Mouse (Mus musculus): ENCODE results near the gene Serpinb7. TPM values are rescaled to one million over a fixed set of nuclear protein-coding genes. Genes with fewer than 3 reads are reported as not detected.

Serpinb7 gene
- polyA plus RNA-seq, 1 experiment from 2014 or later, result not detected

DNA sequence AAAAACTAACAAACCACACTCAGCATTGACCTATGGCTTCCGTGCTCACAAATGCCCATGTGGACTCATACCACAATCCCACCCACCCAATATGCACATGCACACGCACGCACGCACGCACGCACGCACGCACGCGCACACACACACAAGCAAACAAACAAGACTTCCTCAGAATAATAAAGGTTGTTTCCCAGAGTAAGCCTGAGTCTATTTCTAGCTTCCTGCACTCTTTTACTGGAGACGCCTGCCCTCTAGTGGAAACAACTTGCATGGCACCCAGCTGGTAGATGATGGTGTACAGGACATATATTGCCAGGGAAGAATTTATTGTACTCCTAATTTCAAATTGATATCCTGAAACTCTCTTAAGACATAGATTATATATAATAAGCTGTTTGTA is 82.0 kb downstream of the Serpinb7 start:
- peak; percentile 90 for DNase-seq
- no peaks in the 10 kb centered on the region for H3K27me3 ChIP-seq (ENCODE audit: insufficient read depth, low read length)
- H3K9ac ChIP-seq, result no peak overlapping the region
- 20% methylated on average over 11 of the region's 11 CpGs for WGBS
- TF ChIP-seq CTCF (IDR thresholded peaks at IDR 0.05; ENCODE audit: low read depth), result peak; percentile 88
- no peaks in the 10 kb centered on the region for H3K9me3 ChIP-seq (ENCODE audit: low read depth, low read length)
- peak; percentile 80 for ATAC-seq (ENCODE audit: insufficient read depth)
- H3K4me3 ChIP-seq (ENCODE audit: low read depth, low read length), result no peak overlapping the region
- H3K4me1 ChIP-seq (ENCODE audit: insufficient read depth), result no peaks in the 10 kb centered on the region
- no peak overlapping the region for H3K27ac ChIP-seq (ENCODE audit: low read depth)
- H3K4me2 ChIP-seq, result peak overlapping the region; percentile 38; the same call in 1 of the 2 replicates
- no peaks in the 10 kb centered on the region for H3K36me3 ChIP-seq (ENCODE audit: insufficient read depth)

DNA sequence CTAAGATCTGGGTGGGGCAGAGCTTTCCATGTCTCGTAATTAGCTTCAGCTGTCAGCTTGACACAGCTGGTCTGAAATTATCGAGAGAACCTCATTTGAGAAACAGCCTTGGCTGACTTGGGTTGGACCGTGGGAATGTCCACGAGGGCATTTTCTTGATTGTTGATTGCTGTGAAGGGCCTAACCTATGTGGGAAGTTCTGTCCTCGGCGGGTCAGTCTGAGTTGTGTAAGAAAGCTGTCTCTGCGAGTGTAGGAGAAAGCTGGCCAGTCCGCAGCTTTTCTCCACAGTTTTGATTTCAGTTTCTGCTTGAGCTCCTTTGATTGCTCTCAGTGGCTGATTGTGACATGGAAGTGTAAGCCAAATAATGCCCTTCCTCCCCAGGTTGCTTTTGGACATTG is 90.1 kb downstream of the Serpinb7 start:
- Histone ChIP-seq H3K27me3 (ENCODE audit: insufficient read depth, low read length) (no peaks in the 10 kb centered on the region), H3K27ac (ENCODE audit: low read depth) (no peak overlapping the region), H3K9ac (no peak overlapping the region), H3K9me3 (ENCODE audit: low read depth, low read length) (no peaks in the 10 kb centered on the region), H3K4me1 (ENCODE audit: insufficient read depth) (no peaks in the 10 kb centered on the region), H3K4me2 (no peak overlapping the region), H3K4me3 (ENCODE audit: low read depth, low read length) (no peak overlapping the region), H3K36me3 (ENCODE audit: insufficient read depth) (no peaks in the 10 kb centered on the region)
- no peak for DNase-seq
- TF ChIP-seq CTCF (IDR thresholded peaks at IDR 0.05; ENCODE audit: low read depth), result no peak
- 63% methylated on average over 8 of the region's 8 CpGs for WGBS
- ATAC-seq (ENCODE audit: insufficient read depth), result no peak

DNA sequence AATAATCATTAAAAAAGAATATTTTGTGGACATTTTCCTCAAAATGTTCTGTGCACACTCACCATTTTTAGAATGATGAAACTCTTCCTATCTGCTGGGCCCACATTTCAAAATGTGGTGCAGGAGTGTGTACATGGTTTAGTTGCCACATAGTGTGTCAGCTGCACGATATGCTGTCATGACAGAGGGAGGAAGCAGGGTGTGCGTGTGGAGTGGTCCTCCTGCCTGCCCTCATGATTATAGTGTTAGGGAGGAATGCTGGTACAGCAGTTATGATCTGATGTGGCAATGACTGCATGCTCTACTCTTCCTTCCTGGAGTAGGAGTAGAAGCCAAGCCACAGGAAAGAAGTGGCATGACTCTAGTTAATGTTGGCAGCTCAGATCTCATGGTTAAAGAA is 97.3 kb downstream of the Serpinb7 start:
- Histone ChIP-seq H3K4me3 (ENCODE audit: low read depth, low read length) (no peak overlapping the region), H3K27ac (ENCODE audit: low read depth) (no peak overlapping the region), H3K9ac (no peak overlapping the region), H3K27me3 (ENCODE audit: insufficient read depth, low read length) (no peaks in the 10 kb centered on the region), H3K4me2 (no peak overlapping the region), H3K4me1 (ENCODE audit: insufficient read depth) (no peaks in the 10 kb centered on the region), H3K36me3 (ENCODE audit: insufficient read depth) (no peaks in the 10 kb centered on the region), H3K9me3 (ENCODE audit: low read depth, low read length) (no peaks in the 10 kb centered on the region)
- WGBS, result 48% methylated on average over 2 of the region's 2 CpGs
- peak; percentile 3 for DNase-seq
- no peak for ATAC-seq (ENCODE audit: insufficient read depth)
- TF ChIP-seq CTCF (IDR thresholded peaks at IDR 0.05; ENCODE audit: low read depth), result no peak

DNA sequence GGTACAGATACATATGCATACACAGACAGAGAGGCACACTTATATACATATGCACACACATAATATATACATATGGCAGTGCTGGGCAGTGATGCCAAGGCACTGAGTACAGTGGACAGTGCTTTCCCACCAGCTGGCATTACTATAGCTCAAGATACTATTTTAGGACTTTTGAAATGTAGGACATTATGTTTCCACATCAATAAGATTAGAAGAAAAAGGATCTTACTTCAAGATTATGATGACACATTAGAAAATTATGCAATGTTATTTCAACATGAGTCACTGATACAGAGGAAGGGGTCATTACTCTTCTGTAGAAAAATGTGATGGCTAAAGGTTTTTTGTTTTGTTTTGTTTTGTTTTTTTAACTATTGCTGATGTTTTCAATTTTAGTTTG is 102.6 kb downstream of the Serpinb7 start:
- DNase-seq (no peak), ATAC-seq (ENCODE audit: insufficient read depth) (no peak)
- H3K4me2 ChIP-seq, result no peak overlapping the region
- no peak overlapping the region for H3K4me3 ChIP-seq (ENCODE audit: low read depth, low read length)
- no peaks in the 10 kb centered on the region for H3K36me3 ChIP-seq (ENCODE audit: insufficient read depth)
- no peak for TF ChIP-seq CTCF (IDR thresholded peaks at IDR 0.05; ENCODE audit: low read depth)
- no peaks in the 10 kb centered on the region for H3K9me3 ChIP-seq (ENCODE audit: low read depth, low read length)
- H3K4me1 ChIP-seq (ENCODE audit: insufficient read depth), result no peaks in the 10 kb centered on the region
- H3K27me3 ChIP-seq (ENCODE audit: insufficient read depth, low read length), result no peaks in the 10 kb centered on the region
- no peak overlapping the region for H3K27ac ChIP-seq (ENCODE audit: low read depth)
- H3K9ac ChIP-seq, result no peak overlapping the region

Other genes starting within 250 kb of the Serpinb7 start
- not detected in 2 replicates for gene Serpinb3b, start 121.3 kb upstream of the Serpinb7 start, polyA plus RNA-seq (2014; fragmentation: Nextera tagmentation; extraction: Ambion mirVana)
- not detected in 2 replicates for gene Serpinb3c, start 121.3 kb upstream of the Serpinb7 start, polyA plus RNA-seq (2014; fragmentation: Nextera tagmentation; extraction: Ambion mirVana)
- not detected in 2 replicates for gene Serpinb11, start 38.5 kb upstream of the Serpinb7 start, polyA plus RNA-seq (2014; fragmentation: Nextera tagmentation; extraction: Ambion mirVana)
- 0.26 and 0.33 TPM in 2 replicates for gene Serpinb2, start 111.8 kb downstream of the Serpinb7 start, polyA plus RNA-seq (2014; fragmentation: Nextera tagmentation; extraction: Ambion mirVana)
- 2.9 and 5.1 TPM in 2 replicates for gene Serpinb8, start 190.4 kb downstream of the Serpinb7 start, polyA plus RNA-seq (2014; fragmentation: Nextera tagmentation; extraction: Ambion mirVana)

All from lung, embryonic 14.5 days (tissue).